ENCODE assay signal across 8 mouse cellular contexts in the genomic region with DNA sequence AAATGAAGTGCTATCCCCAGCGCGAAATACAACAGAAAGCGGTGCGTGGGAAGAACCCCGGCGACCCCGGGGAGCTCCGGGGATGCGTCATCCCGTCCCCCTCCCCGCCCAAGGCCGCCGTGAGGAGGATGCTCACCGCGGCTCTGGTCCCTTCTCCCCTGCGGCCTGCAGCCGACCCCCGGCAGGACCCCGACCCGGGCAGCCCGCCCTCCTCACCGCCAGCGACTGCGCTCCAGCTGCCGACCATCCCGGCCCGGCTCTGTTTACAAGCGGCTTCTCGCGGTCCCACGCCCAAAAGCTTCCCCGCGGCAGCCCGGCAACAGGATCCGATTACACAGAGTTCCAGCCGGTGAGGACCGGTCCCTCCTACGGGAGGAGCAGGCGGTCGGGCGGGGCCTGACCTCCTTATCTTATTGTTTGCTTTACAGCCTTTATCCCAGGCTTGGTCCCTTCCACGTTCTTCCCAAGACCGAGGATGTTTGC. TPM values are rescaled to one million over a fixed set of nuclear protein-coding genes. Genes with fewer than 3 reads are reported as not detected.
DNase-seq lines count a peak whose midpoint lies in the region; ATAC-seq and TF ChIP-seq lines count a peak whose summit lies in the region.

A gene (minus strand): TSS at position 346 of the 483 bp plus-strand sequence.

- H3K27me3 ChIP-seq in lung, embryonic 14.5 days (ENCODE audit: insufficient read depth, low read length) = no peaks in the 10 kb centered on the region

- peak within 1 kb of the TSS; percentile 83 for H3K9ac ChIP-seq in lung, embryonic 14.5 days

- H3K9me3 ChIP-seq in lung, embryonic 14.5 days (ENCODE audit: low read depth, low read length) = no peaks in the 10 kb centered on the region

- H3K4me2 ChIP-seq in lung, embryonic 14.5 days = peak within 1 kb of the TSS; percentile 68

- H3K36me3 ChIP-seq in lung, embryonic 14.5 days (ENCODE audit: insufficient read depth) = no peaks in the 10 kb centered on the region

- ATAC-seq in hematopoietic stem cell, adult 5-6 weeks (replicated peaks in 1 of 2; ENCODE audit: insufficient read depth in 1 of 2, low FRiP score in 2 of 2, low TSS enrichment in 1 of 2, low read depth in 1 of 2, poor library complexity in 2 of 2, severe bottlenecking in 2 of 2) = peak; percentile 85 to 93
- ATAC-seq in lung, embryonic 14.5 days (ENCODE audit: insufficient read depth) = peak; percentile 97
- ATAC-seq in neutrophil, adult 5-6 weeks (ENCODE audit: extremely low read depth, insufficient number of reproducible peaks, low FRiP score, poor library complexity, severe bottlenecking) = peak; percentile 60

- peak within 1 kb of the TSS; percentile 65 for H3K4me3 ChIP-seq in lung, embryonic 14.5 days (ENCODE audit: low read depth, low read length)

- under 1% methylated on average over 43 of the region's 43 CpGs for WGBS in lung, embryonic 14.5 days

- no peak for TF ChIP-seq CTCF in lung, embryonic 14.5 days (IDR thresholded peaks at IDR 0.05; ENCODE audit: low read depth)

- no peak within 1 kb of the TSS for H3K27ac ChIP-seq in lung, embryonic 14.5 days (ENCODE audit: low read depth)

- DNase-seq in MEL-GATA-1-ER (ENCODE audit: extremely low read depth, low read depth) = peak; percentile 60
- DNase-seq in cerebellum, adult 8-10 months = peak; percentile 89
- DNase-seq in forelimb bud, embryonic 11.5 days (ENCODE audit: low read depth, low spot score) = peak; percentile 81
- DNase-seq in layer of hippocampus, adult 8-10 months (ENCODE audit: low spot score in 2 of 2) = peak; percentile 76 to 80
- DNase-seq in lung, embryonic 14.5 days = peak; percentile 89
- DNase-seq in testis, postnatal 14 days (ENCODE audit: low spot score) = peak; percentile 88

- no peaks in the 10 kb centered on the region for H3K4me1 ChIP-seq in lung, embryonic 14.5 days (ENCODE audit: insufficient read depth)

RNA-seq across cellular contexts. Expression of the gene that starts here (rescaled TPM):
- 9.0 and 14.4 TPM in 2 replicates for total RNA-seq in hematopoietic stem cell, adult 5-6 weeks (2017)
- total RNA-seq in layer of hippocampus, adult 8-10 months (2022) = 10 to 100 TPM; 37.1 to 46.7 (median 41.8) TPM
- 8.1 and 9.2 TPM in 2 replicates for polyA plus RNA-seq in lung, embryonic 14.5 days (2014; fragmentation: Nextera tagmentation; extraction: Ambion mirVana)
- total RNA-seq in neutrophil, adult 5-6 weeks (2017) = 60.1 and 63.2 TPM in 2 replicates
